Mouse (Mus musculus) heart, embryonic 14.5 days (tissue): ENCODE results near the gene Mier2. TPM values are rescaled to one million over a fixed set of nuclear protein-coding genes. Genes with fewer than 3 reads are reported as not detected.

Experiments
- ATAC-seq: fragments of 200-750 bp; cut with Nextera tagmentation; 2 replicates; pipeline ENCODE4 v1.8.0; 2017; ENCODE audit warnings: low read depth, moderate TSS enrichment; ENCODE audit not compliant: insufficient number of reproducible peaks, insufficient read depth, low FRiP score
- H3K27ac ChIP-seq, 2 experiments: fragments of 200-500 bp in 1 of 2; fragments of 300-500 bp in 1 of 2; sonication (generic) in 1 of 2; replicated peaks in 1 of 2; 2 replicates each; pipeline ENCODE4 v1.5.1; 2012 to 2014; ENCODE audit warnings: low read depth in 2 of 2, low read length in 2 of 2, control low read depth in 1 of 2, mild to moderate bottlenecking in 1 of 2, mixed read lengths in 1 of 2; ENCODE audit not compliant: control insufficient read depth in 1 of 2, insufficient read depth in 1 of 2
- H3K27me3 ChIP-seq: fragments of 300-500 bp; sonication (generic); 2 replicates; pipeline ENCODE4 v1.6.1; 2014; ENCODE audit warnings: mild to moderate bottlenecking, low read length, control low read depth; ENCODE audit not compliant: control insufficient read depth, insufficient read depth
- H3K36me3 ChIP-seq: fragments of 300-500 bp; sonication (generic); 2 replicates; pipeline ENCODE4 v1.6.1; 2014; ENCODE audit warnings: mild to moderate bottlenecking, control low read depth, low read length, mixed read lengths; ENCODE audit not compliant: control insufficient read depth, insufficient read depth
- H3K4me1 ChIP-seq, 2 experiments: fragments of 200-500 bp in 1 of 2; fragments of 300-500 bp in 1 of 2; sonication (generic) in 1 of 2; 2 replicates each; pipeline ENCODE4 v1.6.1; 2012 to 2014; ENCODE audit warnings: low read length in 2 of 2, control low read depth in 1 of 2, mixed read lengths in 1 of 2; ENCODE audit not compliant: control insufficient read depth in 2 of 2, insufficient read depth in 2 of 2
- H3K4me2 ChIP-seq: fragments of 300-500 bp; sonication (generic); 2 replicates; pipeline ENCODE4 v1.6.1; 2014; ENCODE audit warnings: mild to moderate bottlenecking, low read length
- H3K4me3 ChIP-seq, 2 experiments: fragments of 200-500 bp in 1 of 2; fragments of 300-500 bp in 1 of 2; sonication (generic) in 1 of 2; 2 replicates each; pipeline ENCODE4 v1.5.1; 2012 to 2014; ENCODE audit warnings: low read length in 2 of 2, mild to moderate bottlenecking in 2 of 2, control low read depth in 1 of 2, low read depth in 1 of 2, moderate library complexity in 1 of 2; ENCODE audit not compliant: control insufficient read depth in 1 of 2, insufficient read depth in 1 of 2
- H3K9ac ChIP-seq: fragments of 300-500 bp; sonication (generic); 2 replicates; pipeline ENCODE4 v1.6.1; 2014; ENCODE audit warnings: mild to moderate bottlenecking, low read length
- H3K9me3 ChIP-seq: fragments of 300-500 bp; sonication (generic); 2 replicates; pipeline ENCODE4 v1.6.1; 2016; ENCODE audit warnings: low read length, control low read depth; ENCODE audit not compliant: control insufficient read depth
- WGBS: fragments of 180-500 bp; shearing (Covaris S2); extraction: QIAGEN DNeasy Blood & Tissue Kit; methylation state at CpG from one replicate; pipeline ENCODE4 v1.1.7; 2014; 5-methylcytosine and 5-hydroxymethylcytosine counted together
- polyA plus RNA-seq: library from polyadenylated mRNA; unstranded; fragments of >200 nt; fragmentation: Nextera tagmentation; extraction: Ambion mirVana; gene quantifications from 2 replicates; pipeline ENCODE4 v1.2.1, GENCODE M21; 2014

The Mier2 gene
- polyA plus RNA-seq, 1 experiment from 2014 or later = 30.6 TPM

DNA sequence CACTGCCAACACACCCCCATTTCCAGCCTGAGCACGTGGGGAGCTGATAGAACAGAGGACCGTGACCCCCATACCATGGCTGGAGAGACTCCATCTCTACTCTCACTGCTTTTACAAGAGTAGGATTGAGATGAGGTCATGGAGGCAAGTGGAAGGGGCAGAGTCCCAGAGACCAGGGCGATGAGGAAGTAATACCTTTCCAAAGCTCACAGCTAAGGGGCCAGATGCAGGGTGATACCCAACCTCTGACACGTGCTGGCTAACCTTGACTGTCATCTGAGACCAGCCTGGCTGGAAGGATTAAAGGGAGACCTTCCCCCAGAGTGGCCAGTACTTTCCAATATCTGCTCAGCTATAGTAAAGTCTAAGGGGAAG is 32.7 kb upstream of the Mier2 start:
- 66% methylated on average over 4 of the region's 4 CpGs for WGBS
- Histone ChIP-seq H3K4me3 (no peak overlapping the region), H3K9me3 (no peaks in the 10 kb centered on the region), H3K9ac (no peak overlapping the region), H3K27me3 (no peaks in the 10 kb centered on the region), H3K27ac (no peak overlapping the region), H3K36me3 (no peaks in the 10 kb centered on the region), H3K4me1 (no peaks in the 10 kb centered on the region), H3K4me2 (no peak overlapping the region)
- no peak for ATAC-seq

GRCm38 (mm10) chr10:79587061-79587751 is 32.2 kb upstream of the Mier2 start, which contains the start of gene Theg:
Gene Theg, minus strand, starts transcription at chr10:79587331.
- WGBS = 77% methylated on average over 5 of the region's 5 CpGs
- H3K9me3 ChIP-seq = no peaks in the 10 kb centered on the region
- no peak within 1 kb of the TSS for H3K9ac ChIP-seq
- H3K4me1 ChIP-seq = no peaks in the 10 kb centered on the region
- no peak within 1 kb of the TSS for H3K4me2 ChIP-seq
- H3K4me3 ChIP-seq = no peak within 1 kb of the TSS
- no peak for ATAC-seq
- H3K36me3 ChIP-seq = no peaks in the 10 kb centered on the region
- H3K27ac ChIP-seq = no peak within 1 kb of the TSS
- H3K27me3 ChIP-seq = no peaks in the 10 kb centered on the region

DNA sequence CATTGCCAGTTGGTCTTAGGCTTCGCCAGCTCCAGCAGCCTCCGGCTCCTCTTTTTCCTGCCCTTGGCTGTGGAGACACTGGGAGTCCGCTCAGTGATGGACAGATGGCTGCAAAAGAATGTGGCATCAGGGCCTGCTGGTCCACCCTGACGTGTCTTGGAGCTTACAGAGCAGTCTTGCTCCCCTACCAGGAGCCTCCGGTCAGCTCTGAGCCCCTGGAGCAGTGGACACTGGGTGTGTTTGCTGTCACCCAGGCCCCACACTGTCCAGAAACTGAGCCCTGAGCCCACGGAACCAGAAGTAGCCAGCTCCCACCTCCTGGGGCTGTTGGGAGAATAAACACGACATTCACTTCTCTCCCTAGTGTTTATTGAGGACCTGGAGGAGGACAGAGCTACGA is 31.2 kb upstream of the Mier2 start:
- no peaks in the 10 kb centered on the region for H3K4me1 ChIP-seq
- H3K9ac ChIP-seq = no peak overlapping the region
- H3K4me2 ChIP-seq = no peak overlapping the region
- WGBS = 75% methylated on average over 8 of the region's 8 CpGs
- no peaks in the 10 kb centered on the region for H3K36me3 ChIP-seq
- H3K27me3 ChIP-seq = no peaks in the 10 kb centered on the region
- H3K4me3 ChIP-seq = no peak overlapping the region
- no peaks in the 10 kb centered on the region for H3K9me3 ChIP-seq
- ATAC-seq = no peak
- H3K27ac ChIP-seq = no peak overlapping the region

- H3K4me1 ChIP-seq = no peaks in the 10 kb centered on the region
- no peaks in the 10 kb centered on the region for H3K36me3 ChIP-seq
- H3K4me2 ChIP-seq = no peak overlapping the region
- H3K4me3 ChIP-seq = no peak overlapping the region
- H3K27me3 ChIP-seq = no peaks in the 10 kb centered on the region
- 0 out of 2 replicates have a peak, but pooled peaks cover 3% of the 10 kb centered on the region for H3K9me3 ChIP-seq
- H3K27ac ChIP-seq = no peak overlapping the region
- 87% methylated on average over 5 of the region's 5 CpGs for WGBS
- no peak for ATAC-seq
- H3K9ac ChIP-seq = no peak overlapping the region
Observed at GRCm38 (mm10) chr10:79585723-79586122, 30.7 kb upstream of the Mier2 start.

GRCm38 (mm10) chr10:79585136-79585535 is 30.1 kb upstream of the Mier2 start:
- Histone ChIP-seq H3K4me1 (no peaks in the 10 kb centered on the region), H3K4me2 (no peak overlapping the region), H3K27ac (no peak overlapping the region), H3K27me3 (no peaks in the 10 kb centered on the region; the same call in 1 of the 2 replicates), H3K36me3 (no peaks in the 10 kb centered on the region), H3K4me3 (no peak overlapping the region), H3K9me3 (0 out of 2 replicates have a peak, but pooled peaks cover 3% of the 10 kb centered on the region), H3K9ac (no peak overlapping the region)
- 85% methylated on average over 6 of the region's 6 CpGs for WGBS
- no peak for ATAC-seq

- WGBS = 71% methylated on average over 9 of the region's 9 CpGs
Observed at GRCm38 (mm10) chr10:79584426-79584825, 29.4 kb upstream of the Mier2 start.

DNA sequence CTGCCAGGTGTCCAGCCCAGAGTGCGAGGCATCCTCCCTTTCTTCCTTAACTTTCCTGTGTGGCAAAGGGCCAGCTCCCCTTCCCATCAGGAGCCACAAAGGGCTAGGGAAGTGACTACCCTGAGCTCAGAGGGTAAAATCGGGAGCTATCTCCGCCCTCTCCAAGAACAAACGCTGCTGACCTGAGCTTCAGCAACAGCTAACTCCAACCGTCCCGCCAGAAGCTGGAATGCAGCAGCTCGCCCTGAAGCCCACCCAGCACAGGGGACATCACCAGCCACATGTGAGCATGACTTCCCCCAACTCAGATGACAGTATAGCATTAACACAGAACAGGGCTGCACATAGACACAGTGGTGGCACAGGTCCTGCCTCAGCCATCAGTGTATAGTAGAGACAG is 29.0 kb upstream of the Mier2 start:
- no peak for ATAC-seq
- 0 out of 2 replicates have a peak, but pooled peaks cover 3% of the 10 kb centered on the region for H3K9me3 ChIP-seq
- H3K4me2 ChIP-seq = no peak overlapping the region
- H3K4me3 ChIP-seq = no peak overlapping the region
- no peak overlapping the region for H3K27ac ChIP-seq
- H3K4me1 ChIP-seq = no peaks in the 10 kb centered on the region
- 47% methylated on average over 7 of the region's 7 CpGs for WGBS
- H3K36me3 ChIP-seq = no peaks in the 10 kb centered on the region
- no peaks in the 10 kb centered on the region; the same call in 1 of the 2 replicates for H3K27me3 ChIP-seq
- no peak overlapping the region for H3K9ac ChIP-seq

More at GRCm38 (mm10) chr10:79584426-79584825, 29.4 kb upstream of the Mier2 start:
- no peak overlapping the region for H3K4me3 ChIP-seq
- no peak overlapping the region for H3K9ac ChIP-seq
- no peak for ATAC-seq
- H3K27me3 ChIP-seq = no peaks in the 10 kb centered on the region; the same call in 1 of the 2 replicates
- no peaks in the 10 kb centered on the region for H3K36me3 ChIP-seq
- H3K4me2 ChIP-seq = no peak overlapping the region
- no peaks in the 10 kb centered on the region for H3K4me1 ChIP-seq
- H3K27ac ChIP-seq = no peak overlapping the region
- H3K9me3 ChIP-seq = 0 out of 2 replicates have a peak, but pooled peaks cover 3% of the 10 kb centered on the region

GRCm38 (mm10) chr10:79581501-79581900 is 26.5 kb upstream of the Mier2 start:
- no peaks in the 10 kb centered on the region for H3K36me3 ChIP-seq
- no peak overlapping the region for H3K4me2 ChIP-seq
- H3K4me3 ChIP-seq = no peak overlapping the region
- H3K27me3 ChIP-seq = no peaks in the 10 kb centered on the region; the same call in 1 of the 2 replicates
- H3K27ac ChIP-seq = no peak overlapping the region
- ATAC-seq = no peak
- H3K4me1 ChIP-seq = no peaks in the 10 kb centered on the region
- 0 out of 2 replicates have a peak, but pooled peaks cover 3% of the 10 kb centered on the region for H3K9me3 ChIP-seq
- 82% methylated on average over 8 of the region's 8 CpGs for WGBS
- no peak overlapping the region for H3K9ac ChIP-seq
